ENCODE assay signal across 25 mouse cellular contexts in genomic region chr2:67787536-67787935, GRCm38 (mm10).
"Had no signal": no experiment of that assay in that cellular context is flagged by ENCODE, and none has a peak within 500 bp of the region (broad histone marks: within the 10 kb centered on the region; RNA-seq: fewer than 3 reads in every experiment).

No protein-coding gene starts in this region.

- ATAC-seq: hindbrain, embryonic 16.5 days; inflammation-experienced regulatory T-cells, adult 6 months; intestine, embryonic 15.5 days; intestine, postnatal 0 days; liver, postnatal 0 days had no signal

- H3K4me3 ChIP-seq: heart, adult 2 months; heart, embryonic 12.5 days; hindbrain, embryonic 10.5 days; hindbrain, embryonic 12.5 days; intestine, embryonic 15.5 days; left cerebral cortex, adult 2 months; limb, embryonic 10.5 days; limb, embryonic 12.5 days; liver, embryonic 13.5 days; liver, embryonic 15.5 days had no signal

- H3K36me3 ChIP-seq: heart, embryonic 12.5 days; hindbrain, embryonic 10.5 days; hindbrain, embryonic 12.5 days; intestine, embryonic 15.5 days; limb, embryonic 10.5 days; limb, embryonic 12.5 days; liver, embryonic 13.5 days; liver, embryonic 15.5 days had no signal

- H3K27me3 ChIP-seq: heart, embryonic 12.5 days; hindbrain, embryonic 12.5 days; intestine, embryonic 15.5 days; limb, embryonic 12.5 days; liver, embryonic 13.5 days; liver, embryonic 15.5 days had no signal

- H3K4me2 ChIP-seq: heart, embryonic 12.5 days; hindbrain, embryonic 12.5 days; hindbrain, embryonic 14.5 days; intestine, embryonic 15.5 days; limb, embryonic 12.5 days; liver, embryonic 11.5 days; liver, embryonic 13.5 days; liver, embryonic 15.5 days had no signal

- H3K27ac ChIP-seq: heart, adult 2 months; hindbrain, embryonic 10.5 days; hindbrain, embryonic 12.5 days; hindbrain, embryonic 14.5 days; intestine, embryonic 15.5 days; left cerebral cortex, adult 2 months; limb, embryonic 10.5 days; limb, embryonic 12.5 days; liver, embryonic 13.5 days; liver, embryonic 15.5 days had no signal

- H3K4me1 ChIP-seq: heart, embryonic 12.5 days; hindbrain, embryonic 10.5 days; hindbrain, embryonic 12.5 days; intestine, embryonic 15.5 days; limb, embryonic 10.5 days; limb, embryonic 12.5 days; liver, embryonic 13.5 days; liver, embryonic 15.5 days had no signal

- H3K9ac ChIP-seq: heart, embryonic 12.5 days; hindbrain, embryonic 12.5 days; hindbrain, embryonic 14.5 days; intestine, embryonic 15.5 days; limb, embryonic 12.5 days; liver, embryonic 13.5 days; liver, embryonic 15.5 days; liver, postnatal 0 days had no signal

- DNase-seq: gastrocnemius, postnatal 14 days; gastrocnemius, postnatal 36 days; heart, adult 11 months; heart, adult 2 months; heart, postnatal 10 days; heart, postnatal 4 days; kidney, postnatal 10 days; kidney, postnatal 4 days; liver; liver, embryonic 13.5 days; liver, postnatal 0 days; lung, adult 2 months had no signal

- H3K9me3 ChIP-seq: heart, embryonic 12.5 days; hindbrain, embryonic 10.5 days; hindbrain, embryonic 12.5 days; intestine, embryonic 15.5 days; limb, embryonic 10.5 days; limb, embryonic 12.5 days; liver, embryonic 13.5 days; liver, embryonic 15.5 days had no signal
